Mouse (Mus musculus) T-helper 2 cell (primary cell): ENCODE data around the gene Serpini2.
"Not testable (repeated sequence)": the region's sequence is repeated elsewhere in the genome, so short reads cannot be mapped to it uniquely, and the experiment has no call there.

Experiments
- in situ Hi-C: fragments of 300-600 bp; cut with MboI, MseI; formaldehyde crosslinking; loops from one replicate; pipeline ENCODE4 v1.15.1; 2025; ENCODE audit warnings: high pct_unique_total_duplicates

Gene Serpini2

GRCm38 (mm10) chr3:75269978-75270377 lies at the start of gene Serpini2:
TSS of gene Serpini2 (minus strand) at chr3:75270078.
- in situ Hi-C loops: no loop called here

GRCm38 (mm10) chr3:75308861-75309260 lies 39.0 kb upstream of the Serpini2 start:
- in situ Hi-C loops: no loop called here

GRCm38 (mm10) chr3:75308228-75308627 lies 38.4 kb upstream of the Serpini2 start:
- in situ Hi-C loops: no loop called here

GRCm38 (mm10) chr3:75305584-75305983 lies 35.7 kb upstream of the Serpini2 start:
- in situ Hi-C loops: no loop called here

GRCm38 (mm10) chr3:75304621-75305020 lies 34.7 kb upstream of the Serpini2 start:
- in situ Hi-C loops: no loop called here

- in situ Hi-C loops: no loop called here
Measured at GRCm38 (mm10) chr3:75301072-75301471, 31.2 kb upstream of the Serpini2 start.

GRCm38 (mm10) chr3:75299464-75299863 lies 29.6 kb upstream of the Serpini2 start:
- in situ Hi-C loops: not testable (repeated sequence)

- in situ Hi-C loops: no loop called here
Measured at GRCm38 (mm10) chr3:75297758-75298111, 27.9 kb upstream of the Serpini2 start.

GRCm38 (mm10) chr3:75297026-75297757 lies 27.3 kb upstream of the Serpini2 start:
- in situ Hi-C loops: no loop called here

GRCm38 (mm10) chr3:75293243-75293642 lies 23.4 kb upstream of the Serpini2 start:
- in situ Hi-C loops: no loop called here

- in situ Hi-C loops: no loop called here
Measured at GRCm38 (mm10) chr3:75277455-75277854, 7.6 kb upstream of the Serpini2 start.

- in situ Hi-C loops: no loop called here
Measured at GRCm38 (mm10) chr3:75276522-75276921, 6.6 kb upstream of the Serpini2 start.

- in situ Hi-C loops: no loop called here
Measured at GRCm38 (mm10) chr3:75275127-75275526, 5.2 kb upstream of the Serpini2 start.

GRCm38 (mm10) chr3:75259356-75259755 lies 10.5 kb downstream of the Serpini2 start:
- in situ Hi-C loops: no loop called here

- in situ Hi-C loops: loop anchor here (5.0 to 10.0 kb wide), 2 partner anchors 295 to 503 kb away; no protein-coding TSS in a partner anchor
Measured at GRCm38 (mm10) chr3:75219694-75220093, 50.2 kb downstream of the Serpini2 start.

- in situ Hi-C loops: loop anchor here (10.0 kb wide), 1 partner anchor 296 kb away; no protein-coding TSS in a partner anchor
Measured at GRCm38 (mm10) chr3:75219211-75219610, 50.7 kb downstream of the Serpini2 start.

- in situ Hi-C loops: no loop called here
Measured at GRCm38 (mm10) chr3:75202808-75203503, 66.9 kb downstream of the Serpini2 start.
